Mouse (Mus musculus): ENCODE measurements at regions not wholly inside any gene's neighbourhood (a gene's known extent, or its start where the extent isn't known, plus 50 kb on each side); places are given as distances from the start of the nearest gene placed in this dataset.

GRCm38 (mm10) chr8:116227003-116227402, 277.8 kb upstream of the Dynlrb2 start:
- Histone ChIP-seq H3K9me3 (ENCODE audit: control insufficient read depth, insufficient read depth, low read depth, low read length) (no peaks in the 10 kb centered on the region), H3K36me3 (ENCODE audit: control insufficient read depth, insufficient read depth, low read length, poor library complexity, severe bottlenecking) (no peaks in the 10 kb centered on the region), H3K27ac (ENCODE audit: insufficient read depth, low read depth, low read length, poor library complexity, severe bottlenecking) (no peak overlapping the region), H3K4me1 (ENCODE audit: control insufficient read depth in 2 of 2, insufficient read depth in 2 of 2, low read length in 2 of 2, poor library complexity in 1 of 2) (no peaks in the 10 kb centered on the region), H3K9ac (ENCODE audit: insufficient read depth, low read depth, low read length, poor library complexity, severe bottlenecking) (no peak overlapping the region), H3K4me3 (ENCODE audit: insufficient read depth in 1 of 2, low read depth in 1 of 2, low read length in 2 of 2, poor library complexity in 1 of 2, severe bottlenecking in 1 of 2) (no peak overlapping the region)
- in situ Hi-C loops (cut with MboI; ENCODE audit: low sequenced_read_pairs in 2 of 2, unreplicated experiment in 2 of 2): no loop called here
- TF ChIP-seq MAFK (IDR thresholded peaks at IDR 0.05; ENCODE audit: insufficient read depth, low read depth, low read length): no peak
- TF ChIP-seq ZC3H11A (IDR thresholded peaks at IDR 0.05; ENCODE audit: borderline replicate concordance, low read depth, low read length): no peak
- no peak for DNase-seq (ENCODE audit: low read depth, low spot score)

GRCm38 (mm10) chr8:116223235-116223634, 281.5 kb upstream of the Dynlrb2 start:
- Histone ChIP-seq H3K9ac (ENCODE audit: insufficient read depth, low read depth, low read length, poor library complexity, severe bottlenecking) (no peak overlapping the region), H3K9me3 (ENCODE audit: control insufficient read depth, insufficient read depth, low read depth, low read length) (no peaks in the 10 kb centered on the region), H3K4me3 (ENCODE audit: insufficient read depth in 1 of 2, low read depth in 1 of 2, low read length in 2 of 2, poor library complexity in 1 of 2, severe bottlenecking in 1 of 2) (no peak overlapping the region), H3K27ac (ENCODE audit: insufficient read depth, low read depth, low read length, poor library complexity, severe bottlenecking) (no peak overlapping the region), H3K36me3 (ENCODE audit: control insufficient read depth, insufficient read depth, low read length, poor library complexity, severe bottlenecking) (no peaks in the 10 kb centered on the region), H3K4me1 (ENCODE audit: control insufficient read depth in 2 of 2, insufficient read depth in 2 of 2, low read length in 2 of 2, poor library complexity in 1 of 2) (no peaks in the 10 kb centered on the region)
- TF ChIP-seq CHD2 (IDR thresholded peaks at IDR 0.05; ENCODE audit: low read depth, low read length): no peak
- TF ChIP-seq HCFC1 (IDR thresholded peaks at IDR 0.05; ENCODE audit: borderline replicate concordance, insufficient read depth, low read length): no peak
- TF ChIP-seq ZNF384 (IDR thresholded peaks at IDR 0.05; ENCODE audit: low read depth, low read length): no peak
- no peak for TF ChIP-seq MAFK (IDR thresholded peaks at IDR 0.05; ENCODE audit: insufficient read depth, low read depth, low read length)
- TF ChIP-seq ZC3H11A (IDR thresholded peaks at IDR 0.05; ENCODE audit: borderline replicate concordance, low read depth, low read length): no peak
- no peak for DNase-seq (ENCODE audit: low read depth, low spot score)
- in situ Hi-C loops (cut with MboI; ENCODE audit: low sequenced_read_pairs in 2 of 2, unreplicated experiment in 2 of 2): no loop called here

GRCm38 (mm10) chr8:116215909-116216308, 288.9 kb upstream of the Dynlrb2 start:
- Histone ChIP-seq H3K27ac (ENCODE audit: insufficient read depth, low read depth, low read length, poor library complexity, severe bottlenecking) (no peak overlapping the region), H3K4me1 (ENCODE audit: control insufficient read depth in 2 of 2, insufficient read depth in 2 of 2, low read length in 2 of 2, poor library complexity in 1 of 2) (no peaks in the 10 kb centered on the region), H3K9ac (ENCODE audit: insufficient read depth, low read depth, low read length, poor library complexity, severe bottlenecking) (no peak overlapping the region), H3K9me3 (ENCODE audit: control insufficient read depth, insufficient read depth, low read depth, low read length) (no peaks in the 10 kb centered on the region), H3K36me3 (ENCODE audit: control insufficient read depth, insufficient read depth, low read length, poor library complexity, severe bottlenecking) (no peaks in the 10 kb centered on the region), H3K4me3 (ENCODE audit: insufficient read depth in 1 of 2, low read depth in 1 of 2, low read length in 2 of 2, poor library complexity in 1 of 2, severe bottlenecking in 1 of 2) (no peak overlapping the region)
- no peak for DNase-seq (ENCODE audit: low read depth, low spot score)
- in situ Hi-C loops (cut with MboI; ENCODE audit: low sequenced_read_pairs in 2 of 2, unreplicated experiment in 2 of 2): no loop called here
- TF ChIP-seq MAFK (IDR thresholded peaks at IDR 0.05; ENCODE audit: insufficient read depth, low read depth, low read length) (no peak), HCFC1 (IDR thresholded peaks at IDR 0.05; ENCODE audit: borderline replicate concordance, insufficient read depth, low read length) (no peak), ZC3H11A (IDR thresholded peaks at IDR 0.05; ENCODE audit: borderline replicate concordance, low read depth, low read length) (no peak), ZNF384 (IDR thresholded peaks at IDR 0.05; ENCODE audit: low read depth, low read length) (no peak), CHD2 (IDR thresholded peaks at IDR 0.05; ENCODE audit: low read depth, low read length) (no peak)

- in situ Hi-C loops (cut with MboI; ENCODE audit: low sequenced_read_pairs in 2 of 2, unreplicated experiment in 2 of 2): no loop called here
- no peak for DNase-seq (ENCODE audit: low read depth, low spot score)
- no peak overlapping the region for H3K9ac ChIP-seq (ENCODE audit: insufficient read depth, low read depth, low read length, poor library complexity, severe bottlenecking)
- H3K27ac ChIP-seq (ENCODE audit: insufficient read depth, low read depth, low read length, poor library complexity, severe bottlenecking): no peak overlapping the region
- H3K36me3 ChIP-seq (ENCODE audit: control insufficient read depth, insufficient read depth, low read length, poor library complexity, severe bottlenecking): no peaks in the 10 kb centered on the region
- H3K9me3 ChIP-seq (ENCODE audit: control insufficient read depth, insufficient read depth, low read depth, low read length): no peaks in the 10 kb centered on the region
- H3K4me1 ChIP-seq (ENCODE audit: control insufficient read depth in 2 of 2, insufficient read depth in 2 of 2, low read length in 2 of 2, poor library complexity in 1 of 2): no peaks in the 10 kb centered on the region
- TF ChIP-seq CHD2 (IDR thresholded peaks at IDR 0.05; ENCODE audit: low read depth, low read length) (no peak), ZC3H11A (IDR thresholded peaks at IDR 0.05; ENCODE audit: borderline replicate concordance, low read depth, low read length) (no peak), MAFK (IDR thresholded peaks at IDR 0.05; ENCODE audit: insufficient read depth, low read depth, low read length) (no peak), HCFC1 (IDR thresholded peaks at IDR 0.05; ENCODE audit: borderline replicate concordance, insufficient read depth, low read length) (no peak), ZNF384 (IDR thresholded peaks at IDR 0.05; ENCODE audit: low read depth, low read length) (no peak)
- no peak overlapping the region for H3K4me3 ChIP-seq (ENCODE audit: insufficient read depth in 1 of 2, low read depth in 1 of 2, low read length in 2 of 2, poor library complexity in 1 of 2, severe bottlenecking in 1 of 2)
Observed at GRCm38 (mm10) chr8:116215286-116215860, 289.4 kb upstream of the Dynlrb2 start.

GRCm38 (mm10) chr8:116203631-116204030, 301.1 kb upstream of the Dynlrb2 start:
- in situ Hi-C loops (cut with MboI; ENCODE audit: low sequenced_read_pairs in 2 of 2, unreplicated experiment in 2 of 2): no loop called here
- Histone ChIP-seq H3K4me3 (ENCODE audit: insufficient read depth in 1 of 2, low read depth in 1 of 2, low read length in 2 of 2, poor library complexity in 1 of 2, severe bottlenecking in 1 of 2) (no peak overlapping the region), H3K9ac (ENCODE audit: insufficient read depth, low read depth, low read length, poor library complexity, severe bottlenecking) (no peak overlapping the region), H3K4me1 (ENCODE audit: control insufficient read depth in 2 of 2, insufficient read depth in 2 of 2, low read length in 2 of 2, poor library complexity in 1 of 2) (no peaks in the 10 kb centered on the region), H3K9me3 (ENCODE audit: control insufficient read depth, insufficient read depth, low read depth, low read length) (no peaks in the 10 kb centered on the region), H3K27ac (ENCODE audit: insufficient read depth, low read depth, low read length, poor library complexity, severe bottlenecking) (no peak overlapping the region), H3K36me3 (ENCODE audit: control insufficient read depth, insufficient read depth, low read length, poor library complexity, severe bottlenecking) (no peaks in the 10 kb centered on the region)
- TF ChIP-seq ZC3H11A (IDR thresholded peaks at IDR 0.05; ENCODE audit: borderline replicate concordance, low read depth, low read length) (no peak), CHD2 (IDR thresholded peaks at IDR 0.05; ENCODE audit: low read depth, low read length) (no peak), ZNF384 (IDR thresholded peaks at IDR 0.05; ENCODE audit: low read depth, low read length) (no peak), HCFC1 (IDR thresholded peaks at IDR 0.05; ENCODE audit: borderline replicate concordance, insufficient read depth, low read length) (no peak), MAFK (IDR thresholded peaks at IDR 0.05; ENCODE audit: insufficient read depth, low read depth, low read length) (no peak)
- DNase-seq (ENCODE audit: low read depth, low spot score): no peak

Measured in ES-E14 (cell line).